Mouse (Mus musculus): Measurements from ENCODE around the gene Tjp1. TPM values are rescaled to one million over a fixed set of nuclear protein-coding genes. Genes with fewer than 3 reads are reported as not detected.

Tjp1 gene
- polyA plus RNA-seq, 1 experiment from 2014 or later = 19.1 TPM

- WGBS = 82% methylated on average over 3 of the region's 3 CpGs
- Histone ChIP-seq H3K36me3 (ENCODE audit: control insufficient read depth, insufficient read depth, low read length) (no peaks in the 10 kb centered on the region), H3K27me3 (ENCODE audit: control insufficient read depth, insufficient read depth, low read length) (no peaks in the 10 kb centered on the region), H3K4me3 (ENCODE audit: low read depth, low read length) (no peak overlapping the region), H3K4me2 (ENCODE audit: low read depth, severe bottlenecking) (no peak overlapping the region), H3K4me1 (ENCODE audit: control insufficient read depth, insufficient read depth, low read length) (peaks cover 18% of the 10 kb centered on the region), H3K9me3 (ENCODE audit: control insufficient read depth, low read length) (no peaks in the 10 kb centered on the region), H3K9ac (ENCODE audit: low read length) (no peak overlapping the region), H3K27ac (replicated peaks; ENCODE audit: low read depth, low read length) (no peak overlapping the region)
- DNase-seq (ENCODE audit: low spot score) = no peak
- no peak for ATAC-seq (ENCODE audit: insufficient number of reproducible peaks, low FRiP score, low TSS enrichment, low read depth)
These were observed 108.6 kb downstream of the Tjp1 start for GRCm38 (mm10) chr7:65419012-65419411.

- ATAC-seq (ENCODE audit: insufficient number of reproducible peaks, low FRiP score, low TSS enrichment, low read depth) (no peak), DNase-seq (ENCODE audit: low spot score) (no peak)
- Histone ChIP-seq H3K36me3 (ENCODE audit: control insufficient read depth, insufficient read depth, low read length) (no peaks in the 10 kb centered on the region), H3K27me3 (ENCODE audit: control insufficient read depth, insufficient read depth, low read length) (no peaks in the 10 kb centered on the region), H3K4me1 (ENCODE audit: control insufficient read depth, insufficient read depth, low read length) (peaks cover 23% of the 10 kb centered on the region), H3K4me3 (ENCODE audit: low read depth, low read length) (no peak overlapping the region), H3K9me3 (ENCODE audit: control insufficient read depth, low read length) (no peaks in the 10 kb centered on the region), H3K27ac (replicated peaks; ENCODE audit: low read depth, low read length) (no peak overlapping the region), H3K9ac (ENCODE audit: low read length) (no peak overlapping the region), H3K4me2 (ENCODE audit: low read depth, severe bottlenecking) (no peak overlapping the region)
- WGBS = 86% methylated on average over 10 of the region's 10 CpGs
These were observed 109.1 kb downstream of the Tjp1 start for GRCm38 (mm10) chr7:65418366-65418911.

GRCm38 (mm10) chr7:65417231-65418100 is 110.1 kb downstream of the Tjp1 start:
- Histone ChIP-seq H3K4me3 (ENCODE audit: low read depth, low read length) (no peak overlapping the region), H3K9ac (ENCODE audit: low read length) (no peak overlapping the region)

GRCm38 (mm10) chr7:65416506-65416905 is 111.1 kb downstream of the Tjp1 start:
- no peak overlapping the region for H3K4me2 ChIP-seq (ENCODE audit: low read depth, severe bottlenecking)
- H3K4me1 ChIP-seq (ENCODE audit: control insufficient read depth, insufficient read depth, low read length) = peaks cover 23% of the 10 kb centered on the region
- H3K27ac ChIP-seq (replicated peaks; ENCODE audit: low read depth, low read length) = no peak overlapping the region
- DNase-seq (ENCODE audit: low spot score) (no peak), ATAC-seq (ENCODE audit: insufficient number of reproducible peaks, low FRiP score, low TSS enrichment, low read depth) (no peak)
- H3K27me3 ChIP-seq (ENCODE audit: control insufficient read depth, insufficient read depth, low read length) = no peaks in the 10 kb centered on the region
- 48% methylated on average over 3 of the region's 3 CpGs for WGBS
- no peaks in the 10 kb centered on the region for H3K36me3 ChIP-seq (ENCODE audit: control insufficient read depth, insufficient read depth, low read length)
- no peak overlapping the region for H3K9ac ChIP-seq (ENCODE audit: low read length)
- no peak overlapping the region for H3K4me3 ChIP-seq (ENCODE audit: low read depth, low read length)
- no peaks in the 10 kb centered on the region for H3K9me3 ChIP-seq (ENCODE audit: control insufficient read depth, low read length)

More at GRCm38 (mm10) chr7:65417231-65418100, 110.1 kb downstream of the Tjp1 start:
- no peak for ATAC-seq (ENCODE audit: insufficient number of reproducible peaks, low FRiP score, low TSS enrichment, low read depth)
- peak; percentile 57 for DNase-seq (ENCODE audit: low spot score)
- WGBS = 49% methylated on average over 10 of the region's 10 CpGs
- H3K9me3 ChIP-seq (ENCODE audit: control insufficient read depth, low read length) = no peaks in the 10 kb centered on the region
- no peaks in the 10 kb centered on the region for H3K36me3 ChIP-seq (ENCODE audit: control insufficient read depth, insufficient read depth, low read length)
- no peak overlapping the region; the same call in 1 of the 2 replicates for H3K4me2 ChIP-seq (ENCODE audit: low read depth, severe bottlenecking)
- H3K4me1 ChIP-seq (ENCODE audit: control insufficient read depth, insufficient read depth, low read length) = peaks cover 23% of the 10 kb centered on the region
- H3K27me3 ChIP-seq (ENCODE audit: control insufficient read depth, insufficient read depth, low read length) = no peaks in the 10 kb centered on the region
- no peak overlapping the region for H3K27ac ChIP-seq (replicated peaks; ENCODE audit: low read depth, low read length)

GRCm38 (mm10) chr7:65413946-65414945 is 113.3 kb downstream of the Tjp1 start:
- no peak overlapping the region for H3K4me2 ChIP-seq (ENCODE audit: low read depth, severe bottlenecking)
- 57% methylated on average over 13 of the region's 13 CpGs for WGBS
- H3K4me3 ChIP-seq (ENCODE audit: low read depth, low read length) = no peak overlapping the region
- H3K4me1 ChIP-seq (ENCODE audit: control insufficient read depth, insufficient read depth, low read length) = peaks cover 19% of the 10 kb centered on the region
- H3K27ac ChIP-seq (replicated peaks; ENCODE audit: low read depth, low read length) = no peak overlapping the region
- DNase-seq (ENCODE audit: low spot score) (no peak), ATAC-seq (ENCODE audit: insufficient number of reproducible peaks, low FRiP score, low TSS enrichment, low read depth) (no peak)
- H3K9me3 ChIP-seq (ENCODE audit: control insufficient read depth, low read length) = no peaks in the 10 kb centered on the region
- H3K27me3 ChIP-seq (ENCODE audit: control insufficient read depth, insufficient read depth, low read length) = no peaks in the 10 kb centered on the region
- no peaks in the 10 kb centered on the region for H3K36me3 ChIP-seq (ENCODE audit: control insufficient read depth, insufficient read depth, low read length)
- H3K9ac ChIP-seq (ENCODE audit: low read length) = no peak overlapping the region

- H3K4me3 ChIP-seq (ENCODE audit: low read depth, low read length) = no peak overlapping the region
- no peak overlapping the region for H3K9ac ChIP-seq (ENCODE audit: low read length)
- ATAC-seq (ENCODE audit: insufficient number of reproducible peaks, low FRiP score, low TSS enrichment, low read depth) = no peak
- no peak overlapping the region for H3K4me2 ChIP-seq (ENCODE audit: low read depth, severe bottlenecking)
- no peak for DNase-seq (ENCODE audit: low spot score)
- no peaks in the 10 kb centered on the region for H3K36me3 ChIP-seq (ENCODE audit: control insufficient read depth, insufficient read depth, low read length)
- H3K27ac ChIP-seq (replicated peaks; ENCODE audit: low read depth, low read length) = no peak overlapping the region
- no peaks in the 10 kb centered on the region for H3K27me3 ChIP-seq (ENCODE audit: control insufficient read depth, insufficient read depth, low read length)
- 57% methylated on average over 7 of the region's 7 CpGs for WGBS
- 0 out of 2 replicates have a peak, but pooled peaks cover 8% of the 10 kb centered on the region for H3K4me1 ChIP-seq (ENCODE audit: control insufficient read depth, insufficient read depth, low read length)
- H3K9me3 ChIP-seq (ENCODE audit: control insufficient read depth, low read length) = no peaks in the 10 kb centered on the region
These were observed 116.9 kb downstream of the Tjp1 start for GRCm38 (mm10) chr7:65410668-65411067.

GRCm38 (mm10) chr7:65406427-65406826 is 121.2 kb downstream of the Tjp1 start:
- Histone ChIP-seq H3K4me3 (ENCODE audit: low read depth, low read length) (no peak overlapping the region), H3K36me3 (ENCODE audit: control insufficient read depth, insufficient read depth, low read length) (no peaks in the 10 kb centered on the region), H3K9ac (ENCODE audit: low read length) (no peak overlapping the region), H3K4me1 (ENCODE audit: control insufficient read depth, insufficient read depth, low read length) (no peaks in the 10 kb centered on the region), H3K27me3 (ENCODE audit: control insufficient read depth, insufficient read depth, low read length) (no peaks in the 10 kb centered on the region), H3K27ac (replicated peaks; ENCODE audit: low read depth, low read length) (no peak overlapping the region), H3K4me2 (ENCODE audit: low read depth, severe bottlenecking) (no peak overlapping the region), H3K9me3 (ENCODE audit: control insufficient read depth, low read length) (no peaks in the 10 kb centered on the region)
- DNase-seq (ENCODE audit: low spot score) (no peak), ATAC-seq (ENCODE audit: insufficient number of reproducible peaks, low FRiP score, low TSS enrichment, low read depth) (no peak)
- 81% methylated on average over 3 of the region's 3 CpGs for WGBS

- Histone ChIP-seq H3K36me3 (ENCODE audit: control insufficient read depth, insufficient read depth, low read length) (no peaks in the 10 kb centered on the region), H3K9ac (ENCODE audit: low read length) (no peak overlapping the region), H3K27ac (replicated peaks; ENCODE audit: low read depth, low read length) (no peak overlapping the region), H3K9me3 (ENCODE audit: control insufficient read depth, low read length) (no peaks in the 10 kb centered on the region), H3K4me2 (ENCODE audit: low read depth, severe bottlenecking) (no peak overlapping the region), H3K4me3 (ENCODE audit: low read depth, low read length) (no peak overlapping the region), H3K27me3 (ENCODE audit: control insufficient read depth, insufficient read depth, low read length) (no peaks in the 10 kb centered on the region), H3K4me1 (ENCODE audit: control insufficient read depth, insufficient read depth, low read length) (no peaks in the 10 kb centered on the region)
- WGBS = 93% methylated on average over 5 of the region's 5 CpGs
- no peak for DNase-seq (ENCODE audit: low spot score)
- ATAC-seq (ENCODE audit: insufficient number of reproducible peaks, low FRiP score, low TSS enrichment, low read depth) = no peak
These were observed 125.1 kb downstream of the Tjp1 start for GRCm38 (mm10) chr7:65402516-65402915.
